Mouse (Mus musculus): Measurements from ENCODE around the gene Farp1. TPM values are rescaled to one million over a fixed set of nuclear protein-coding genes. Genes with fewer than 3 reads are reported as not detected.

Gene Farp1
- 8.9 TPM for total RNA-seq (2023)

GRCm38 (mm10) chr14:121034973-121035662, at the start of gene Farp1:
Gene Farp1, plus strand, starts transcription at chr14:121035200.

Other genes starting within 250 kb of the Farp1 start
- 57.7 TPM for gene Ipo5, start 124.0 kb upstream of the Farp1 start, total RNA-seq (2023)